Mouse (Mus musculus): ENCODE data around the gene Chst12. TPM values are rescaled to one million over a fixed set of nuclear protein-coding genes. Genes with fewer than 3 reads are reported as not detected.

Chst12 gene
- polyA plus RNA-seq, 1 experiment from 2014 or later = 18.8 TPM

DNA sequence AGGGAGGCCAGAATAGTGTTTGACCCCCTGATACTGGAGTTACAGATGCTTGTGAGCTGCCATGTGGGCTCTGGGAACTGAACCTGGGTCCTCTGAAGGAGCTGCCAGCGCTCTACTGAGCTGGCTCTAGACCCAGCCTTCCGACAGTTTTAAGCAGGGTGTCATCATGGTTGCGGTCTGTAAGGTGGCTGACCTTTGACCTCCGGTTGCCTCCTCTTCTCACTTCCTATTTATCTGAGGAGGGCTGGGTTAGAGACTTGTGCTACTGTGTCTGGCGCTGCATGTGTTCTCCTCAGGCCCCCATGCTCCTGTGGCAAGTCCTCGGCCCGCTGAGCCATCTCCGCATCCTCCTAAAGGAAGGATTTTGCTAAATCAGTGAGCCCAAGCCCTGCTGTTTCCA lies 8.6 kb downstream of the Chst12 start:
- whole genome bisulfite sequencing = 73% methylated on average over 8 of the region's 8 CpGs
- no peaks in the 10 kb centered on the region for H3K9me3 ChIP-seq (ENCODE audit: control insufficient read depth)
- H3K27ac ChIP-seq (ENCODE audit: low read depth, low read length) = 0 out of 2 replicates have a peak overlapping the region, but pooled peaks have one; percentile 21

DNA sequence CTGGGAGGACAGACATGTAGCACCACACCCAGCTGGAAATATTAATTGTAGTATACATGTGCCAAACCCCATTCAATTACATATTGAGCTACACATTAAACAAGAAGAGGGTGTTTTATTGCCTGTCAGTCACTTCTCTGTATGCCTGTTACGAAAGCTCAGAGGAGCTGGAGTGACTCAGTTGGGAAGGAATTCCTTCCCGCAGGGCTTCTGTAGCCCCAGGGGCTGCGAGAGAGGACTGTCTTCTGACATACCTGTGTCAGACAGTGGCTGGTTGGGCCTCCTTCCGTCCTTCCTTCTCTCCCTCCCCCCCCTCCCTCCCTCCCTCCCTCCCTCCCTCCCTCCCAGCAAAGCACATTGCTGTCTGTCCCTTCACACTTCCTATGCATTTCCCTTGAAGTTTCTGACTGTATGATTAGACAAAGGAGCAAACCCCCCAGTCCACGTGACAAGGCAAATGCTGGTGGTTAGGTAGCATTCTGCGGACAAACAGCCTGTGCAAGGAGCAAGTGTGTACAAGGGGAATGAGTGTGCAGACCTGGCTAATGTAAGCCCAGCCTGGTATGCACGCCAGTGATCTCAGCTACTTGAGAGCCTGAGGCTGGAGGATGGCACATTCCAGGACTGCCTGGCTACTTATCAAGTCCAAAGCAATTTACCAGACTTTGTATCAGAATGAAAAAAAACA lies 9.6 kb downstream of the Chst12 start:
- peak overlapping the region; percentile 28; the same call in 1 of the 2 replicates for H3K27ac ChIP-seq (ENCODE audit: low read depth, low read length)
- ATAC-seq = peak; percentile 61

More for the DNA sequence above, 8.6 kb downstream of the Chst12 start:
- no peak for TF ChIP-seq CTCF (IDR thresholded peaks at IDR 0.05; ENCODE audit: low read depth)
- Histone ChIP-seq H3K4me2 (replicated peaks; ENCODE audit: low read depth) (no peak overlapping the region), H3K9ac (ENCODE audit: low read depth, low read length) (no peak overlapping the region), H3K36me3 (ENCODE audit: control insufficient read depth, insufficient read depth) (no peaks in the 10 kb centered on the region), H3K27me3 (replicated peaks; ENCODE audit: control insufficient read depth, insufficient read depth, low read length) (no peaks in the 10 kb centered on the region), H3K4me1 (replicated peaks; ENCODE audit: control insufficient read depth, insufficient read depth, low read length) (peaks cover 4% of the 10 kb centered on the region; the same call in 1 of the 2 replicates), H3K4me3 (ENCODE audit: low read depth, low read length) (no peak overlapping the region)
- no peak for ATAC-seq

DNA sequence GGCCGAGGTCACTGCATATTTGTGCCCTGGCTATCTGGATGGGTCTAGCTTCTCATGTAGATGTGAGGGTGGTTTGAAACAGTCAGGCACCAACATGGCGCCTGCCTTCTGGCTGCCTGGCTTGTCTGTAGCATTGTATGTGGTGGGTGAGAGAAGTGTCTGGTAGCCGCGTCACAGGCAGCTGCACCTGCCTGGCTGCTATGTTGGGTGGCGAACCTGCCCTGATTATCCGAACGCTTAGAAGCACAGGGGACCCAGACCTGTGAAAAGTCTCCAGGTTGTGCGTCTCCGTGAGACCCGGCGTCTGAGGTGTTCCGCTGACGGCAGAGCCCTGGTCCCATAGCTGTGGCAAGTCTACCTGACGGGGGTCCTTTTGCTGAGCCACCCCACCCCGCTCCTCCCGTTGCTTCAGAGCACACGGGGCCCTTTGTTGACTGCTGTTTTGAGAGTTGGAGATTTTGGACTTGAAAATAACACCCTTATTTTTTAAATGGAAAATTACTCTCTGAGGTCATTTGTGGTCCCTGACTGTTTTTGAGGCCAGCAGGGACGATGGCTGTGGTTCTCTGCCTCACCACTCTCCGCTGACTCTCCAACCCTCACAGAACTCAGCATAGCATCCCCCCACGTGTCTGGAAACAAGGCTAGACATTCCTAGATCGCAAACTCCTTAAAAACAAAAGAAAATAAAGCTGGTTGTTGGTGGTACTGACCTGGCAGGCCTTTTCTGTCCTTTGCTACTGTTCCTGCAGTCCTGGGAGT lies 12.0 kb downstream of the Chst12 start:
- no peak overlapping the region for H3K4me3 ChIP-seq (ENCODE audit: low read depth, low read length)
- 85% methylated on average over 21 of the region's 21 CpGs for WGBS
- H3K27ac ChIP-seq (ENCODE audit: low read depth, low read length) = peak overlapping the region; percentile 41; the same call in 1 of the 2 replicates
- no peak for ATAC-seq
- peaks cover 4% of the 10 kb centered on the region; the same call in 1 of the 2 replicates for H3K4me1 ChIP-seq (replicated peaks; ENCODE audit: control insufficient read depth, insufficient read depth, low read length)
- H3K9me3 ChIP-seq (ENCODE audit: control insufficient read depth) = no peaks in the 10 kb centered on the region
- H3K27me3 ChIP-seq (replicated peaks; ENCODE audit: control insufficient read depth, insufficient read depth, low read length) = no peaks in the 10 kb centered on the region
- TF ChIP-seq CTCF (IDR thresholded peaks at IDR 0.05; ENCODE audit: low read depth) = no peak
- H3K36me3 ChIP-seq (ENCODE audit: control insufficient read depth, insufficient read depth) = no peaks in the 10 kb centered on the region
- H3K4me2 ChIP-seq (replicated peaks; ENCODE audit: low read depth) = no peak overlapping the region
- H3K9ac ChIP-seq (ENCODE audit: low read depth, low read length) = no peak overlapping the region

More for the DNA sequence above, 9.6 kb downstream of the Chst12 start:
- 19% methylated on average over 7 of the region's 7 CpGs for WGBS
- no peak for TF ChIP-seq CTCF (IDR thresholded peaks at IDR 0.05; ENCODE audit: low read depth)
- Histone ChIP-seq H3K9me3 (ENCODE audit: control insufficient read depth) (no peaks in the 10 kb centered on the region), H3K4me1 (replicated peaks; ENCODE audit: control insufficient read depth, insufficient read depth, low read length) (peaks cover 4% of the 10 kb centered on the region; the same call in 1 of the 2 replicates), H3K4me3 (ENCODE audit: low read depth, low read length) (no peak overlapping the region), H3K9ac (ENCODE audit: low read depth, low read length) (no peak overlapping the region), H3K4me2 (replicated peaks; ENCODE audit: low read depth) (no peak overlapping the region), H3K27me3 (replicated peaks; ENCODE audit: control insufficient read depth, insufficient read depth, low read length) (no peaks in the 10 kb centered on the region), H3K36me3 (ENCODE audit: control insufficient read depth, insufficient read depth) (no peaks in the 10 kb centered on the region)

DNA sequence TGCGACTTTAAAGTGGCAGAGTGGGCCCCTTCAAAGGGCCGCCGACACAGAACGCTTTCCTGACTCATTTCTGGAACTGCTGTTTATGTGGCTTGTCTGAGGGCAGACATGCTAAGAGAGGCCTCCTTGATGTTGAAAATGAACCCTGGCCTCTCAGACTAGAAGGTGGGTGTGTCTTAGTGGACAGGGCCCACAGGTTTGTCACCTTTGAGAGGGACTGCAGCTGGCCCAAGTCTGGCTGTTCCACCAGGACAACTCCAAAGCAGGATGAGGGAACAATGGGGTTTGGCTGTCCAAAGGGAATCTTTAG lies 12.5 kb downstream of the Chst12 start:
- H3K4me1 ChIP-seq (replicated peaks; ENCODE audit: control insufficient read depth, insufficient read depth, low read length) = peaks cover 4% of the 10 kb centered on the region; the same call in 1 of the 2 replicates
- peak overlapping the region; percentile 41; the same call in 1 of the 2 replicates for H3K27ac ChIP-seq (ENCODE audit: low read depth, low read length)
- TF ChIP-seq CTCF (IDR thresholded peaks at IDR 0.05; ENCODE audit: low read depth) = no peak
- no peaks in the 10 kb centered on the region for H3K9me3 ChIP-seq (ENCODE audit: control insufficient read depth)
- H3K4me2 ChIP-seq (replicated peaks; ENCODE audit: low read depth) = no peak overlapping the region
- WGBS = 37% methylated on average over 4 of the region's 4 CpGs
- ATAC-seq = peak; percentile 67
- H3K36me3 ChIP-seq (ENCODE audit: control insufficient read depth, insufficient read depth) = no peaks in the 10 kb centered on the region
- no peaks in the 10 kb centered on the region for H3K27me3 ChIP-seq (replicated peaks; ENCODE audit: control insufficient read depth, insufficient read depth, low read length)
- H3K9ac ChIP-seq (ENCODE audit: low read depth, low read length) = no peak overlapping the region
- H3K4me3 ChIP-seq (ENCODE audit: low read depth, low read length) = no peak overlapping the region

DNA sequence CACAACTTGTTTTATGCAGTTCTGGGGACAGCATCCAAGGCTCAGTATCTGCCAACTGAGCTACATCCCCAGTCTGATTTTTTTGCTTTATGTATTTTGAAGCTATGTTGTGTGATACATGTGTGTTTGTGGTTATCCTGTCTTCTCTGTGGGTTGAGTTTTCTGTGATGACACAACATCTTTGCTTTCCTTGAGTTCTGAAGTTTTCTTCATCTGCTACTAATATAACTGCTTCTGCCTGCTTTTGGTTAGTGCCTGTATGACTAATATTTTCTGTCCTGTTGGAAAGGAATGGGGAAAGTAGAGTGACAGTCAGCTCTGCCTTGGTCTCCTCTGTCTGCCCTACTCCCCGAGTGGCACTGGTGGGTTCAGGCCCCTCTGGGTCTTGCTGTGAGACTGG lies 15.8 kb downstream of the Chst12 start:
- H3K36me3 ChIP-seq (ENCODE audit: control insufficient read depth, insufficient read depth) = peaks cover 15% of the 10 kb centered on the region; the same call in 1 of the 2 replicates

DNA sequence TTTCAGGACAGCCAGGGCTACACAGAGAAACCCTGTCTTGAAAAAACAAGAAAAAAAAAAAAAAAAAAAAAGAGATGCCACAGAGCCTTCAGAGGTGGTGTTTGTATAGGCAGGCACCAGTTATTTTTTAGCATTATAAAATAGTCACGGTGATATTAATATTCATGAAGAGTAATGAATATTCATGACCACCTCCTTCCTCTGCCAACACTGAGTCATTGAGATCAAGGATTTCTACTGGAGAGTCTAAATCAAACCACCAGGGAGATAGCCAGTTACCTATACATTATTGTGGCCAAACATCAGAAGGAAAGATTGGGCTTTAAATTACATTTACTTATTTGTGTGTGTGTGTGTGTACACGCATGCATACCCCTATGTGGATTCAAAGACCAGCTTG lies 21.4 kb downstream of the Chst12 start:
- H3K27me3 ChIP-seq (replicated peaks; ENCODE audit: control insufficient read depth, insufficient read depth, low read length) = no peaks in the 10 kb centered on the region
- no peak overlapping the region for H3K4me3 ChIP-seq (ENCODE audit: low read depth, low read length)
- TF ChIP-seq CTCF (IDR thresholded peaks at IDR 0.05; ENCODE audit: low read depth) = no peak
- H3K9ac ChIP-seq (ENCODE audit: low read depth, low read length) = no peak overlapping the region
- H3K4me1 ChIP-seq (replicated peaks; ENCODE audit: control insufficient read depth, insufficient read depth, low read length) = no peaks in the 10 kb centered on the region
- WGBS = 95% methylated on average over 2 of the region's 2 CpGs
- no peak overlapping the region for H3K4me2 ChIP-seq (replicated peaks; ENCODE audit: low read depth)
- ATAC-seq = no peak
- H3K36me3 ChIP-seq (ENCODE audit: control insufficient read depth, insufficient read depth) = peaks cover 15% of the 10 kb centered on the region; the same call in 1 of the 2 replicates
- H3K27ac ChIP-seq (ENCODE audit: low read depth, low read length) = no peak overlapping the region
- no peaks in the 10 kb centered on the region for H3K9me3 ChIP-seq (ENCODE audit: control insufficient read depth)

More for the DNA sequence above, 15.8 kb downstream of the Chst12 start:
- ATAC-seq = no peak
- H3K4me2 ChIP-seq (replicated peaks; ENCODE audit: low read depth) = no peak overlapping the region
- 100% methylated on average over 1 of the region's 1 CpGs for WGBS
- no peak overlapping the region for H3K9ac ChIP-seq (ENCODE audit: low read depth, low read length)
- no peak overlapping the region for H3K27ac ChIP-seq (ENCODE audit: low read depth, low read length)
- no peak overlapping the region for H3K4me3 ChIP-seq (ENCODE audit: low read depth, low read length)
- no peaks in the 10 kb centered on the region for H3K9me3 ChIP-seq (ENCODE audit: control insufficient read depth)
- TF ChIP-seq CTCF (IDR thresholded peaks at IDR 0.05; ENCODE audit: low read depth) = no peak
- H3K27me3 ChIP-seq (replicated peaks; ENCODE audit: control insufficient read depth, insufficient read depth, low read length) = no peaks in the 10 kb centered on the region
- no peaks in the 10 kb centered on the region for H3K4me1 ChIP-seq (replicated peaks; ENCODE audit: control insufficient read depth, insufficient read depth, low read length)
